ENCODE assay signal across 9 mouse cellular contexts in genomic region chr1:63273339-63273951, GRCm38 (mm10). TPM values are rescaled to one million over a fixed set of nuclear protein-coding genes. Genes with fewer than 3 reads are reported as not detected.
DNase-seq lines count a peak whose midpoint lies in the region; ATAC-seq and TF ChIP-seq lines count a peak whose summit lies in the region.
"Had no signal": no experiment of that assay in that cellular context is flagged by ENCODE, and none has a peak within 500 bp of the region (broad histone marks: within the 10 kb centered on the region; RNA-seq: fewer than 3 reads in every experiment).

No protein-coding gene starts in this region.

- H3K27ac ChIP-seq in heart, adult 2 months, result no peak overlapping the region
- H3K27ac ChIP-seq in ES-E14 (ENCODE audit: insufficient read depth, low read depth, low read length, poor library complexity, severe bottlenecking), result peak overlapping the region; percentile 9; the same call in 1 of the 2 replicates
- H3K27ac ChIP-seq in forebrain, embryonic 11.5 days (ENCODE audit: low read depth, low read length), result peak overlapping the region; percentile 66
- no peak overlapping the region for H3K27ac ChIP-seq in liver, embryonic 13.5 days

- 0 out of 2 replicates have a peak overlapping the region, but pooled peaks have one; percentile 21 for H3K9ac ChIP-seq in heart, adult 2 months (ENCODE audit: low read depth, low read length)
- peak overlapping the region; percentile 91 for H3K9ac ChIP-seq in ES-E14 (ENCODE audit: insufficient read depth, low read depth, low read length, poor library complexity, severe bottlenecking)
- peak overlapping the region; percentile 87 for H3K9ac ChIP-seq in forebrain, embryonic 11.5 days (ENCODE audit: low read length)
- peak overlapping the region; percentile 47 for H3K9ac ChIP-seq in liver, embryonic 13.5 days

- 2% methylated on average over 64 of the region's 89 CpGs for WGBS in heart, adult 2 months
- WGBS in forebrain, embryonic 11.5 days, result under 1% methylated on average over 74 of the region's 89 CpGs
- WGBS in liver, embryonic 13.5 days (ENCODE audit: insufficient replicate concordance), result 2% methylated on average over 69 of the region's 89 CpGs

- H3K4me3 ChIP-seq in heart, adult 2 months, result no peak overlapping the region
- peak overlapping the region; percentile 69 to 89 for H3K4me3 ChIP-seq in ES-E14 (ENCODE audit: insufficient read depth in 1 of 2, low read depth in 1 of 2, low read length in 2 of 2, poor library complexity in 1 of 2, severe bottlenecking in 1 of 2)
- peak overlapping the region; percentile 63 for H3K4me3 ChIP-seq in forebrain, embryonic 11.5 days (ENCODE audit: low read depth, low read length)
- H3K4me3 ChIP-seq in liver, embryonic 13.5 days (replicated peaks), result peak overlapping the region; percentile 49

- no peaks in the 10 kb centered on the region for H3K36me3 ChIP-seq in heart, adult 2 months (ENCODE audit: control insufficient read depth, insufficient read depth, low read length)
- peaks cover 1% of the 10 kb centered on the region; the same call in 1 of the 2 replicates for H3K36me3 ChIP-seq in ES-E14 (ENCODE audit: control insufficient read depth, insufficient read depth, low read length, poor library complexity, severe bottlenecking)
- H3K36me3 ChIP-seq in forebrain, embryonic 11.5 days (ENCODE audit: control insufficient read depth, insufficient read depth, low read length), result no peaks in the 10 kb centered on the region
- no peaks in the 10 kb centered on the region for H3K36me3 ChIP-seq in liver, embryonic 13.5 days

- H3K79me2 ChIP-seq in heart, adult 2 months (replicated peaks; ENCODE audit: control insufficient read depth, insufficient read depth, low read length), result no peaks in the 10 kb centered on the region

- H3K27me3 ChIP-seq in heart, adult 2 months (ENCODE audit: control insufficient read depth, insufficient read depth, low read length), result peaks cover 20% of the 10 kb centered on the region
- peaks cover 56% of the 10 kb centered on the region for H3K27me3 ChIP-seq in forebrain, embryonic 11.5 days (ENCODE audit: control insufficient read depth, insufficient read depth, low read length)
- H3K27me3 ChIP-seq in liver, embryonic 13.5 days, result peaks cover 86% of the 10 kb centered on the region

- intact Hi-C loops in heart, adult 2 months (cut with DNase I), result loop anchor here (10.0 kb wide), 1 partner anchor 211 kb away; no protein-coding TSS in a partner anchor

- no peaks in the 10 kb centered on the region for H3K4me1 ChIP-seq in heart, adult 2 months (ENCODE audit: control insufficient read depth, insufficient read depth, low read length)
- peaks cover 0 to 2% of the 10 kb centered on the region in 2 experiments; a peak in 2 of 4 replicates for H3K4me1 ChIP-seq in ES-E14 (ENCODE audit: control insufficient read depth in 2 of 2, insufficient read depth in 2 of 2, low read length in 2 of 2, poor library complexity in 1 of 2)
- H3K4me1 ChIP-seq in forebrain, embryonic 11.5 days (replicated peaks; ENCODE audit: control insufficient read depth, insufficient read depth, low read length), result peaks cover 5% of the 10 kb centered on the region; the same call in 1 of the 2 replicates
- peaks cover 10% of the 10 kb centered on the region; the same call in 1 of the 2 replicates for H3K4me1 ChIP-seq in liver, embryonic 13.5 days (replicated peaks)

- no peak for TF ChIP-seq POLR2A in heart, adult 2 months (IDR thresholded peaks at IDR 0.05; ENCODE audit: insufficient read depth, low read depth, low read length)

- in situ Hi-C loops in ES-E14 (cut with MboI; ENCODE audit: low sequenced_read_pairs in 2 of 2, unreplicated experiment in 2 of 2), result no loop called here

- DNase-seq in heart, adult 2 months, result no peak
- no peak for DNase-seq in heart, adult 18-20 months
- no peak for DNase-seq in ES-E14 (ENCODE audit: low read depth, low spot score)
- no peak for DNase-seq in forebrain, embryonic 11.5 days (ENCODE audit: low spot score)
- DNase-seq in liver, embryonic 13.5 days, result no peak
- no peak for DNase-seq in T-cell, adult 2 months (ENCODE audit: low spot score)
- no peak for DNase-seq in cerebellum, adult 8-10 months
- DNase-seq in right cerebral cortex, adult 2 months (ENCODE audit: low spot score in 2 of 2), result no peak

- peak overlapping the region; percentile 55 for H3K4me2 ChIP-seq in forebrain, embryonic 11.5 days (ENCODE audit: low read depth, low read length, severe bottlenecking)
- peak overlapping the region; percentile 61 for H3K4me2 ChIP-seq in liver, embryonic 13.5 days

- TF ChIP-seq CTCF in heart, adult 2 months (IDR thresholded peaks at IDR 0.05), result no peak

- ATAC-seq in forebrain, embryonic 11.5 days (replicated peaks; ENCODE audit: low FRiP score), result peak; percentile 37
- ATAC-seq in liver, embryonic 13.5 days (ENCODE audit: low read depth), result no peak

- no peak for TF ChIP-seq EP300 in heart, adult 2 months (IDR thresholded peaks at IDR 0.05; ENCODE audit: insufficient read depth, low read depth, low read length)

- H3K9me3 ChIP-seq in ES-E14 (ENCODE audit: control insufficient read depth, insufficient read depth, low read depth, low read length), result no peaks in the 10 kb centered on the region
- no peaks in the 10 kb centered on the region for H3K9me3 ChIP-seq in forebrain, embryonic 11.5 days (ENCODE audit: control insufficient read depth, low read length)
- H3K9me3 ChIP-seq in liver, embryonic 13.5 days (replicated peaks), result no peaks in the 10 kb centered on the region

TF ChIP-seq in ES-E14, 5 proteins besides CTCF, POLR2A, EP300 and RAD21:
- TF ChIP-seq CHD2 (IDR thresholded peaks at IDR 0.05; ENCODE audit: low read depth, low read length) (no peak), ZNF384 (IDR thresholded peaks at IDR 0.05; ENCODE audit: low read depth, low read length) (no peak), ZC3H11A (IDR thresholded peaks at IDR 0.05; ENCODE audit: borderline replicate concordance, low read depth, low read length) (no peak), MAFK (IDR thresholded peaks at IDR 0.05; ENCODE audit: insufficient read depth, low read depth, low read length) (no peak)

RNA-seq across cellular contexts. Expression of gene Zdbf2, which starts 0.4 kb away (rescaled TPM):
- total RNA-seq in heart, adult 2 months (2021), result under 1 TPM; 0.29 to 0.41 TPM
- polyA plus RNA-seq in heart, adult 2 months (2012; rRNA removed), result 0.04 and 0.23 TPM in 2 replicates
- total RNA-seq in heart, adult 18-20 months (2021), result under 1 TPM; 0.22 to 0.41 TPM
- 25.6 and 43.2 TPM in 2 replicates for total RNA-seq in ES-E14 (2012; rRNA removed)
- 25.8 and 26.7 TPM in 2 replicates for polyA plus RNA-seq in forebrain, embryonic 11.5 days (2014; fragmentation: Nextera tagmentation; extraction: Ambion mirVana)
- 0.89 and 0.94 TPM in 2 replicates for polyA plus RNA-seq in liver, embryonic 13.5 days (2015; fragmentation: Nextera tagmentation; extraction: Ambion mirVana)
- polyA plus RNA-seq: liver, adult 2 months had no signal

RNA-seq across cellular contexts. Expression of gene Gpr1, which starts 59.1 kb away (rescaled TPM):
- total RNA-seq in heart, adult 2 months (2021), result under 1 TPM; 0.16 to 0.50 TPM
- 0.31 and 0.88 TPM in 2 replicates for polyA plus RNA-seq in heart, adult 2 months (2012; rRNA removed)
- total RNA-seq in heart, adult 18-20 months (2021), result under 1 TPM; 0.17 to 0.51 TPM
- 1.3 and 2.2 TPM in 2 replicates for total RNA-seq in ES-E14 (2012; rRNA removed)
- polyA plus RNA-seq in forebrain, embryonic 11.5 days (2014; fragmentation: Nextera tagmentation; extraction: Ambion mirVana), result 0.35 TPM in 1 of 2 replicates, not detected in the other
- polyA plus RNA-seq in liver, embryonic 13.5 days (2015; fragmentation: Nextera tagmentation; extraction: Ambion mirVana), result not detected in 2 replicates
- total RNA-seq: liver, adult 2 months had no signal
- polyA plus RNA-seq: liver, adult 2 months had no signal

Comparison
In these comparisons a context has a peak if more than half of its experiments do, and no peak if none do; other contexts are left out.
1. H3K27ac ChIP-seq: peak in ES-E14 (single experiment) and forebrain, embryonic 11.5 days (single experiment); none in heart, adult 2 months (single experiment) and liver, embryonic 13.5 days (single experiment).
2. H3K9ac ChIP-seq: peak in every context shown above with its lines; median percentile 91 in ES-E14; 87 in forebrain, embryonic 11.5 days; 47 in liver, embryonic 13.5 days; 21 in heart, adult 2 months.
3. RNA of gene Zdbf2, which starts 0.4 kb away (total RNA-seq): 25.6 to 43.2 TPM in ES-E14; 0.22 to 0.41 TPM in heart, adult 18-20 months and 0.29 to 0.41 TPM in heart, adult 2 months; every median in the first group is over 10 times any median in the second.